Mouse (Mus musculus): Measurements from ENCODE around the gene AI661453.
"Not testable (repeated sequence)": the region's sequence is repeated elsewhere in the genome, so short reads cannot be mapped to it uniquely, and the experiment has no call there.

AI661453 gene

GRCm38 (mm10) chr17:47436156-47436906 lies at the start of gene AI661453:
TSS of gene AI661453 (plus strand) at chr17:47436615.
- DNase-seq (ENCODE audit: low spot score): no peak

- no peak for DNase-seq (ENCODE audit: low spot score)
These were observed 49.8 kb upstream of the AI661453 start for GRCm38 (mm10) chr17:47386649-47387048.

GRCm38 (mm10) chr17:47394223-47394869 lies 42.1 kb upstream of the AI661453 start:
- no peak for DNase-seq (ENCODE audit: low spot score)

GRCm38 (mm10) chr17:47395376-47395913 lies 41.0 kb upstream of the AI661453 start:
- no peak for DNase-seq (ENCODE audit: low spot score)

GRCm38 (mm10) chr17:47399091-47399490 lies 37.3 kb upstream of the AI661453 start:
- DNase-seq (ENCODE audit: low spot score): no peak

- no peak for DNase-seq (ENCODE audit: low spot score)
These were observed 36.0 kb upstream of the AI661453 start, which contains the start of gene Guca1a for GRCm38 (mm10) chr17:47400451-47400850. TSS of gene Guca1a (minus strand) at chr17:47400584.

GRCm38 (mm10) chr17:47407717-47408557 lies 28.5 kb upstream of the AI661453 start:
- no peak for DNase-seq (ENCODE audit: low spot score)

GRCm38 (mm10) chr17:47408558-47408898 lies 27.9 kb upstream of the AI661453 start:
- DNase-seq (ENCODE audit: low spot score): no peak

GRCm38 (mm10) chr17:47409897-47410861 lies 26.2 kb upstream of the AI661453 start:
- not testable (repeated sequence) for DNase-seq (ENCODE audit: low spot score)

- no peak for DNase-seq (ENCODE audit: low spot score)
These were observed 16.2 kb upstream of the AI661453 start for GRCm38 (mm10) chr17:47420195-47420594.

- DNase-seq (ENCODE audit: low spot score): no peak
These were observed 14.8 kb upstream of the AI661453 start for GRCm38 (mm10) chr17:47421566-47421965.

GRCm38 (mm10) chr17:47422616-47423015 lies 13.8 kb upstream of the AI661453 start:
- not testable (repeated sequence) for DNase-seq (ENCODE audit: low spot score)

GRCm38 (mm10) chr17:47424186-47424585 lies 12.2 kb upstream of the AI661453 start:
- no peak for DNase-seq (ENCODE audit: low spot score)

- no peak for DNase-seq (ENCODE audit: low spot score)
These were observed 9.1 kb upstream of the AI661453 start for GRCm38 (mm10) chr17:47427316-47427715.

GRCm38 (mm10) chr17:47428831-47429304 lies 7.5 kb upstream of the AI661453 start:
- no peak for DNase-seq (ENCODE audit: low spot score)

GRCm38 (mm10) chr17:47430815-47431214 lies 5.6 kb upstream of the AI661453 start:
- DNase-seq (ENCODE audit: low spot score): no peak

GRCm38 (mm10) chr17:47436907-47437547 lies 612 bp downstream of the AI661453 start, which contains the start of gene 1700001C19Rik:
TSS of gene 1700001C19Rik (minus strand) at chr17:47437376.
- no peak for DNase-seq (ENCODE audit: low spot score)

GRCm38 (mm10) chr17:47438611-47439010 lies 2.2 kb downstream of the AI661453 start:
- DNase-seq (ENCODE audit: low spot score): no peak

GRCm38 (mm10) chr17:47439396-47440028 lies 3.1 kb downstream of the AI661453 start:
- no peak for DNase-seq (ENCODE audit: low spot score)

- no peak for DNase-seq (ENCODE audit: low spot score)
These were observed 4.0 kb downstream of the AI661453 start for GRCm38 (mm10) chr17:47440359-47440890.

Data from layer of hippocampus, adult 9-10 months (tissue).